Mouse (Mus musculus): ENCODE data around the gene Acp7. TPM values are rescaled to one million over a fixed set of nuclear protein-coding genes. Genes with fewer than 3 reads are reported as not detected.

The Acp7 gene
- total and polyA plus RNA-seq, 2 experiments from 2014 or later, result not detected

GRCm38 (mm10) chr7:28672276-28672675 lies 41.1 kb upstream of the Acp7 start:
- ATAC-seq (ENCODE audit: insufficient read depth, low read depth), result no peak
- no peaks in the 10 kb centered on the region for H3K9me3 ChIP-seq (replicated peaks; ENCODE audit: control insufficient read depth, low read length)
- H3K36me3 ChIP-seq (replicated peaks; ENCODE audit: control insufficient read depth, insufficient read depth, low read length), result no peaks in the 10 kb centered on the region
- H3K9ac ChIP-seq (replicated peaks; ENCODE audit: low read depth, low read length), result no peak overlapping the region
- no peak for TF ChIP-seq EP300 (IDR thresholded peaks at IDR 0.05; ENCODE audit: low read depth)
- TF ChIP-seq CTCF (IDR thresholded peaks at IDR 0.05; ENCODE audit: low read depth), result no peak
- no peaks in the 10 kb centered on the region for H3K4me1 ChIP-seq (ENCODE audit: control insufficient read depth, insufficient read depth)
- H3K27me3 ChIP-seq (ENCODE audit: control insufficient read depth, insufficient read depth, low read length), result no peaks in the 10 kb centered on the region
- no peak overlapping the region for H3K4me2 ChIP-seq (ENCODE audit: low read depth, low read length)
- H3K4me3 ChIP-seq (ENCODE audit: low read depth, low read length), result no peak overlapping the region
- H3K27ac ChIP-seq (ENCODE audit: low read depth), result no peak overlapping the region
- DNase-seq (ENCODE audit: low spot score), result no peak
- WGBS, result 83% methylated on average over 5 of the region's 5 CpGs

- Histone ChIP-seq H3K4me2 (ENCODE audit: low read depth, low read length) (no peak overlapping the region), H3K27ac (ENCODE audit: low read depth) (no peak overlapping the region), H3K9ac (replicated peaks; ENCODE audit: low read depth, low read length) (no peak overlapping the region), H3K9me3 (replicated peaks; ENCODE audit: control insufficient read depth, low read length) (no peaks in the 10 kb centered on the region), H3K4me1 (ENCODE audit: control insufficient read depth, insufficient read depth) (no peaks in the 10 kb centered on the region), H3K27me3 (ENCODE audit: control insufficient read depth, insufficient read depth, low read length) (no peaks in the 10 kb centered on the region), H3K36me3 (replicated peaks; ENCODE audit: control insufficient read depth, insufficient read depth, low read length) (no peaks in the 10 kb centered on the region), H3K4me3 (ENCODE audit: low read depth, low read length) (no peak overlapping the region)
- no peak for ATAC-seq (ENCODE audit: insufficient read depth, low read depth)
- TF ChIP-seq EP300 (IDR thresholded peaks at IDR 0.05; ENCODE audit: low read depth) (no peak), CTCF (IDR thresholded peaks at IDR 0.05; ENCODE audit: low read depth) (no peak)
- no peak for DNase-seq (ENCODE audit: low spot score)
- WGBS, result 49% methylated on average over 4 of the region's 4 CpGs
These were observed 40.0 kb upstream of the Acp7 start for GRCm38 (mm10) chr7:28671172-28671571.

- ATAC-seq (ENCODE audit: insufficient read depth, low read depth) (no peak), DNase-seq (ENCODE audit: low spot score) (no peak)
- WGBS, result 25% methylated on average over 15 of the region's 15 CpGs
- peak overlapping the region; percentile 31; the same call in 1 of the 2 replicates for H3K4me2 ChIP-seq (ENCODE audit: low read depth, low read length)
- H3K27ac ChIP-seq (ENCODE audit: low read depth), result no peak overlapping the region
- H3K4me3 ChIP-seq (ENCODE audit: low read depth, low read length), result peak overlapping the region; percentile 18; the same call in 1 of the 2 replicates
- no peaks in the 10 kb centered on the region for H3K36me3 ChIP-seq (replicated peaks; ENCODE audit: control insufficient read depth, insufficient read depth, low read length)
- H3K9ac ChIP-seq (replicated peaks; ENCODE audit: low read depth, low read length), result no peak overlapping the region
- TF ChIP-seq EP300 (IDR thresholded peaks at IDR 0.05; ENCODE audit: low read depth) (no peak), CTCF (IDR thresholded peaks at IDR 0.05; ENCODE audit: low read depth) (no peak)
- 0 out of 2 replicates have a peak, but pooled peaks cover 3% of the 10 kb centered on the region for H3K4me1 ChIP-seq (ENCODE audit: control insufficient read depth, insufficient read depth)
- 0 out of 2 replicates have a peak, but pooled peaks cover 4% of the 10 kb centered on the region for H3K27me3 ChIP-seq (ENCODE audit: control insufficient read depth, insufficient read depth, low read length)
- peaks cover 6% of the 10 kb centered on the region; the same call in 1 of the 2 replicates for H3K9me3 ChIP-seq (replicated peaks; ENCODE audit: control insufficient read depth, low read length)
These were observed 34.8 kb upstream of the Acp7 start for GRCm38 (mm10) chr7:28665620-28666579.

- Histone ChIP-seq H3K27me3 (ENCODE audit: control insufficient read depth, insufficient read depth, low read length) (no peaks in the 10 kb centered on the region), H3K9me3 (replicated peaks; ENCODE audit: control insufficient read depth, low read length) (peaks cover 3% of the 10 kb centered on the region; the same call in 1 of the 2 replicates), H3K27ac (ENCODE audit: low read depth) (no peak overlapping the region), H3K36me3 (replicated peaks; ENCODE audit: control insufficient read depth, insufficient read depth, low read length) (no peaks in the 10 kb centered on the region), H3K4me3 (ENCODE audit: low read depth, low read length) (no peak overlapping the region), H3K4me2 (ENCODE audit: low read depth, low read length) (no peak overlapping the region), H3K4me1 (ENCODE audit: control insufficient read depth, insufficient read depth) (no peaks in the 10 kb centered on the region), H3K9ac (replicated peaks; ENCODE audit: low read depth, low read length) (no peak overlapping the region)
- ATAC-seq (ENCODE audit: insufficient read depth, low read depth) (no peak), DNase-seq (ENCODE audit: low spot score) (no peak)
- WGBS, result 68% methylated on average over 4 of the region's 4 CpGs
- TF ChIP-seq EP300 (IDR thresholded peaks at IDR 0.05; ENCODE audit: low read depth), result no peak
- no peak for TF ChIP-seq CTCF (IDR thresholded peaks at IDR 0.05; ENCODE audit: low read depth)
These were observed 25.3 kb upstream of the Acp7 start for GRCm38 (mm10) chr7:28656430-28656829.

- 80% methylated on average over 2 of the region's 2 CpGs for WGBS
- ATAC-seq (ENCODE audit: insufficient read depth, low read depth), result no peak
- no peak for TF ChIP-seq CTCF (IDR thresholded peaks at IDR 0.05; ENCODE audit: low read depth)
- no peak for TF ChIP-seq EP300 (IDR thresholded peaks at IDR 0.05; ENCODE audit: low read depth)
These were observed 20.0 kb upstream of the Acp7 start for GRCm38 (mm10) chr7:28651157-28651556.

More at GRCm38 (mm10) chr7:28651157-28651556, 20.0 kb upstream of the Acp7 start:
- no peak overlapping the region for H3K27ac ChIP-seq (ENCODE audit: low read depth)
- H3K27me3 ChIP-seq (ENCODE audit: control insufficient read depth, insufficient read depth, low read length), result no peaks in the 10 kb centered on the region
- no peak for DNase-seq (ENCODE audit: low spot score)
- H3K4me3 ChIP-seq (ENCODE audit: low read depth, low read length), result no peak overlapping the region
- H3K9ac ChIP-seq (replicated peaks; ENCODE audit: low read depth, low read length), result no peak overlapping the region
- H3K36me3 ChIP-seq (replicated peaks; ENCODE audit: control insufficient read depth, insufficient read depth, low read length), result no peaks in the 10 kb centered on the region
- no peaks in the 10 kb centered on the region for H3K9me3 ChIP-seq (replicated peaks; ENCODE audit: control insufficient read depth, low read length)
- H3K4me1 ChIP-seq (ENCODE audit: control insufficient read depth, insufficient read depth), result no peaks in the 10 kb centered on the region
- H3K4me2 ChIP-seq (ENCODE audit: low read depth, low read length), result no peak overlapping the region

All from heart, postnatal 0 days (tissue).